Mouse (Mus musculus) liver, postnatal 0 days (tissue): ENCODE data around the gene Ipo5.

ENCODE experiments used
- CTCF ChIP-seq: sonication (generic); IDR thresholded peaks from 2 replicates; pipeline ENCODE4 v1.5.1; 2016; ENCODE audit warnings: antibody characterized with exemption, low read depth
- EP300 ChIP-seq: IDR thresholded peaks from 2 replicates; pipeline ENCODE4 v1.6.1; 2016; ENCODE audit warnings: antibody characterized with exemption, low read depth, mild to moderate bottlenecking

DNA sequence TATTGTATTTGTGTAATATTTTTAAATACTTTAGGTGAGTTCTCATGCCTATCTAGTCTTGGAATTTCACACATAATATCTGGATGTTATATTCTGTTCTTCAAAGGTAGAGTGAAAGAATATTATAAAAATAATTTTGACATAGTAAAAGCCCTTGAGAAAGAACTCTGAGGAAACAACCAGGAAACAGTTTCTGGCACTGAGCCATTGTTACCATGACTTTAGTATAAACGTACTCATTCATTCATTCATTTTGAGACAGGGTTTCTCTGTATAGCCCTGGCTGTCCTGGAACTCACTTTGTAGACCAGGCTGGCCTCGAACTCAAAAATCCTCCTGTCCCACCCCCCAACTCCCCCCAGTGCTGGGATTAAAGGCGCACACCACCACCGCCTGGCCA, 20.2 kb downstream of the Ipo5 start:
- no peak for TF ChIP-seq CTCF
- TF ChIP-seq EP300 = no peak
